17 mouse cellular contexts compared by ENCODE assay signal in genomic region chr12:95769041-95769440, GRCm38 (mm10).
"Had no signal": no experiment of that assay in that cellular context is flagged by ENCODE, and none has a peak within 500 bp of the region (broad histone marks: within the 10 kb centered on the region; RNA-seq: fewer than 3 reads in every experiment).

No protein-coding gene starts in this region.

- H3K4me2 ChIP-seq: neural tube, embryonic 12.5 days; neural tube, embryonic 13.5 days; neural tube, embryonic 15.5 days; stomach, embryonic 15.5 days had no signal

- H3K27me3 ChIP-seq: neural tube, embryonic 12.5 days; neural tube, embryonic 13.5 days; neural tube, embryonic 15.5 days; stomach, embryonic 15.5 days had no signal

- H3K4me3 ChIP-seq: neural tube, embryonic 12.5 days; neural tube, embryonic 13.5 days; neural tube, embryonic 15.5 days; stomach, embryonic 15.5 days had no signal

- DNase-seq: retina, postnatal 1 day; right cerebral cortex, adult 18-20 months; right cerebral cortex, postnatal 14 days; right cerebral cortex, postnatal 25 days; right cerebral cortex, postnatal 4 days; spleen, adult 18-20 months; thymus, adult 18-20 months; thymus, adult 2 months; thymus, postnatal 14 days; thymus, postnatal 25 days; thymus, postnatal 36 days; thymus, postnatal 4 days had no signal

- H3K4me1 ChIP-seq: neural tube, embryonic 12.5 days; neural tube, embryonic 13.5 days; stomach, embryonic 15.5 days had no signal

- H3K36me3 ChIP-seq: neural tube, embryonic 12.5 days; neural tube, embryonic 13.5 days; neural tube, embryonic 15.5 days; stomach, embryonic 15.5 days had no signal

- H3K27ac ChIP-seq: neural tube, embryonic 12.5 days; neural tube, embryonic 13.5 days; neural tube, embryonic 15.5 days; stomach, embryonic 15.5 days; stomach, postnatal 0 days had no signal
